ENCODE assay signal across 10 mouse cellular contexts in the genomic region with DNA sequence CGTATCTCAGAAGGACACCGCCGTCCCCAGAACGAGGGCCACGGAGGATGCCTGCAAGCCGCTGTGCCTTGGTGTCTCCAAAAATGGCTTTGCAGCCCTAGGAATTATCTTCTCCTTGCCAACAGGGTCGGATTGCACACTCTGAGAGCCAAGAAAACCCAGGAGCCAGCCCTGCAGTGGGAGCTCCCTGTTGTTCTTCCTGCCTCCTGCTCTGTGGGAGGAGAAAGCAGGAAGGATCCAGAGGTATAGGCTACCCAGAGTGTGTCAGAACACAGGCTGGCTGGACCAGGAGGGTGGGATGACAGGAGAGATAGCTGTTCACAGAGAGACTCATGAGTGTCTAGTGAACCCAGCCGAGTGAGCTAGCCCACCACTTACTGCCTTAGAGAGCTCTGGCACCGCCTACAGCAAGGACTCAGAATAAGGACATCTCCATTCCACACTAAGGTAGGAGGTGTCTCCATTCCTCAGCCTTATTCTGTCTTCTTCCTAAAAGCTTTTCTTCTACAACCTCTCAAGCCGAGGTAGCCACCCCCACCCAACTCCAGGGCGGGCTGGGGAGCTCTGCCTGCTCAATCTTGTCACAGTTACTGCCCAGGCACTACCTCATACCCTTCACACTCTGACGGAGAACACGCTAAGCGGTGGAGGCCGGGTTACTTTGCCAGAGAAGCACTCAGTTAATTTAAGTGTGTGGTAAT. TPM values are rescaled to one million over a fixed set of nuclear protein-coding genes. Genes with fewer than 3 reads are reported as not detected.
DNase-seq lines count a peak whose midpoint lies in the region; ATAC-seq and TF ChIP-seq lines count a peak whose summit lies in the region.
"Had no signal": no experiment of that assay in that cellular context is flagged by ENCODE, and none has a peak within 500 bp of the region (broad histone marks: within the 10 kb centered on the region; RNA-seq: fewer than 3 reads in every experiment).

No protein-coding gene starts in this region.

- no peaks in the 10 kb centered on the region for H3K27me3 ChIP-seq in kidney, embryonic 15.5 days
- no peaks in the 10 kb centered on the region for H3K27me3 ChIP-seq in spleen, adult 2 months (ENCODE audit: control insufficient read depth, insufficient read depth, low read length)
- H3K27me3 ChIP-seq in intestine, embryonic 15.5 days (replicated peaks) = no peaks in the 10 kb centered on the region
- no peaks in the 10 kb centered on the region for H3K27me3 ChIP-seq in forebrain, postnatal 0 days (ENCODE audit: insufficient read depth, low read length)
- H3K27me3 ChIP-seq: neural tube, embryonic 12.5 days had no signal

- H3K4me3 ChIP-seq in kidney, embryonic 15.5 days (replicated peaks) = no peak overlapping the region
- no peak overlapping the region for H3K4me3 ChIP-seq in spleen, adult 2 months (ENCODE audit: extremely low read depth, insufficient read depth, insufficient read length)
- no peak overlapping the region for H3K4me3 ChIP-seq in intestine, embryonic 15.5 days (replicated peaks)
- no peak overlapping the region for H3K4me3 ChIP-seq in forebrain, postnatal 0 days (ENCODE audit: low read depth, low read length)
- H3K4me3 ChIP-seq: neural tube, embryonic 12.5 days had no signal

- WGBS in kidney, embryonic 15.5 days = 66% methylated on average over 15 of the region's 15 CpGs
- 82% methylated on average over 15 of the region's 15 CpGs for WGBS in spleen, adult 2 months
- 76% methylated on average over 15 of the region's 15 CpGs for WGBS in intestine, embryonic 15.5 days
- WGBS in forebrain, postnatal 0 days = 84% methylated on average over 15 of the region's 15 CpGs

- peaks cover 94% of the 10 kb centered on the region for H3K4me1 ChIP-seq in kidney, embryonic 15.5 days
- H3K4me1 ChIP-seq in spleen, adult 2 months (ENCODE audit: control insufficient read depth, insufficient read depth, insufficient read length) = peaks cover 59% of the 10 kb centered on the region
- H3K4me1 ChIP-seq in intestine, embryonic 15.5 days (replicated peaks) = peaks cover 80% of the 10 kb centered on the region
- H3K4me1 ChIP-seq in forebrain, postnatal 0 days (ENCODE audit: insufficient read depth) = peaks cover 14% of the 10 kb centered on the region; the same call in 1 of the 2 replicates

- no peak for TF ChIP-seq POLR2A in spleen, adult 2 months (IDR thresholded peaks at IDR 0.05; ENCODE audit: low read depth, low read length)

- no peak overlapping the region for H3K9ac ChIP-seq in kidney, embryonic 15.5 days
- no peak overlapping the region for H3K9ac ChIP-seq in intestine, embryonic 15.5 days
- no peak overlapping the region for H3K9ac ChIP-seq in forebrain, postnatal 0 days
- H3K9ac ChIP-seq: neural tube, embryonic 12.5 days had no signal

- no peak for TF ChIP-seq CTCF in spleen, adult 2 months (IDR thresholded peaks at IDR 0.05; ENCODE audit: extremely low read depth, insufficient read depth, insufficient read length, insufficient replicate concordance)
- no peak for TF ChIP-seq CTCF in forebrain, postnatal 0 days (IDR thresholded peaks at IDR 0.05; ENCODE audit: low read depth)

- no peaks in the 10 kb centered on the region for H3K9me3 ChIP-seq in kidney, embryonic 15.5 days (replicated peaks)
- no peaks in the 10 kb centered on the region for H3K9me3 ChIP-seq in intestine, embryonic 15.5 days
- H3K9me3 ChIP-seq in forebrain, postnatal 0 days (ENCODE audit: low read length) = no peaks in the 10 kb centered on the region
- H3K9me3 ChIP-seq: neural tube, embryonic 12.5 days had no signal

- no peak for DNase-seq in kidney, postnatal 36 days
- no peak for DNase-seq in spleen, adult 2 months (ENCODE audit: low read depth in 1 of 2, low spot score in 2 of 2)
- no peak for DNase-seq in spleen, postnatal 4 days (ENCODE audit: low spot score in 2 of 2)
- DNase-seq in telencephalon, adult 2 months (ENCODE audit: low read depth, low spot score) = peak; percentile 72
- DNase-seq in Muller cell, postnatal 12 days (ENCODE audit: inconsistent ontology term) = no peak
- DNase-seq in forebrain, postnatal 0 days = no peak
- DNase-seq: thymus, postnatal 4 days had no signal

- no peaks in the 10 kb centered on the region for H3K36me3 ChIP-seq in kidney, embryonic 15.5 days
- no peaks in the 10 kb centered on the region for H3K36me3 ChIP-seq in spleen, adult 2 months (ENCODE audit: control insufficient read depth, insufficient read depth, low read length)
- no peaks in the 10 kb centered on the region for H3K36me3 ChIP-seq in intestine, embryonic 15.5 days
- H3K36me3 ChIP-seq in forebrain, postnatal 0 days (ENCODE audit: insufficient read depth) = no peaks in the 10 kb centered on the region
- H3K36me3 ChIP-seq: neural tube, embryonic 12.5 days had no signal

- no peak for ATAC-seq in kidney, embryonic 15.5 days (replicated peaks; ENCODE audit: low FRiP score)
- no peak for ATAC-seq in intestine, embryonic 15.5 days
- no peak for ATAC-seq in forebrain, postnatal 0 days

- no peak overlapping the region for H3K4me2 ChIP-seq in kidney, embryonic 15.5 days
- no peak overlapping the region for H3K4me2 ChIP-seq in intestine, embryonic 15.5 days (replicated peaks)
- H3K4me2 ChIP-seq in forebrain, postnatal 0 days (ENCODE audit: low read depth) = no peak overlapping the region
- H3K4me2 ChIP-seq: neural tube, embryonic 12.5 days had no signal

- H3K27ac ChIP-seq in kidney, embryonic 15.5 days = peak overlapping the region; percentile 90
- H3K27ac ChIP-seq in spleen, adult 2 months (ENCODE audit: insufficient read depth, low read length) = peak overlapping the region; percentile 52
- peak overlapping the region; percentile 59; the same call in 1 of the 2 replicates for H3K27ac ChIP-seq in intestine, embryonic 15.5 days
- no peak overlapping the region for H3K27ac ChIP-seq in forebrain, postnatal 0 days (ENCODE audit: low read depth, low read length)
- H3K27ac ChIP-seq: neural tube, embryonic 12.5 days had no signal

RNA-seq across cellular contexts. Expression of gene Rassf3, which starts 48.0 kb away (rescaled TPM):
- polyA plus RNA-seq in kidney, embryonic 15.5 days (2015; fragmentation: Nextera tagmentation; extraction: Ambion mirVana) = 13.8 and 14.7 TPM in 2 replicates
- 20.4 and 26.2 TPM in 2 replicates for polyA plus RNA-seq in spleen, adult 2 months (2012; rRNA removed)
- polyA plus RNA-seq in intestine, embryonic 15.5 days (2015; fragmentation: Nextera tagmentation; extraction: Ambion mirVana) = 23.5 and 26.0 TPM in 2 replicates
- 5.0 and 5.9 TPM in 2 replicates for total RNA-seq in forebrain, postnatal 0 days (2014; rRNA removed)
- 3.2 and 3.5 TPM in 2 replicates for polyA plus RNA-seq in forebrain, postnatal 0 days (2015; fragmentation: Nextera tagmentation; extraction: Ambion mirVana)
